Mouse (Mus musculus): ENCODE measurements around the gene Dcn.

Dcn gene

DNA sequence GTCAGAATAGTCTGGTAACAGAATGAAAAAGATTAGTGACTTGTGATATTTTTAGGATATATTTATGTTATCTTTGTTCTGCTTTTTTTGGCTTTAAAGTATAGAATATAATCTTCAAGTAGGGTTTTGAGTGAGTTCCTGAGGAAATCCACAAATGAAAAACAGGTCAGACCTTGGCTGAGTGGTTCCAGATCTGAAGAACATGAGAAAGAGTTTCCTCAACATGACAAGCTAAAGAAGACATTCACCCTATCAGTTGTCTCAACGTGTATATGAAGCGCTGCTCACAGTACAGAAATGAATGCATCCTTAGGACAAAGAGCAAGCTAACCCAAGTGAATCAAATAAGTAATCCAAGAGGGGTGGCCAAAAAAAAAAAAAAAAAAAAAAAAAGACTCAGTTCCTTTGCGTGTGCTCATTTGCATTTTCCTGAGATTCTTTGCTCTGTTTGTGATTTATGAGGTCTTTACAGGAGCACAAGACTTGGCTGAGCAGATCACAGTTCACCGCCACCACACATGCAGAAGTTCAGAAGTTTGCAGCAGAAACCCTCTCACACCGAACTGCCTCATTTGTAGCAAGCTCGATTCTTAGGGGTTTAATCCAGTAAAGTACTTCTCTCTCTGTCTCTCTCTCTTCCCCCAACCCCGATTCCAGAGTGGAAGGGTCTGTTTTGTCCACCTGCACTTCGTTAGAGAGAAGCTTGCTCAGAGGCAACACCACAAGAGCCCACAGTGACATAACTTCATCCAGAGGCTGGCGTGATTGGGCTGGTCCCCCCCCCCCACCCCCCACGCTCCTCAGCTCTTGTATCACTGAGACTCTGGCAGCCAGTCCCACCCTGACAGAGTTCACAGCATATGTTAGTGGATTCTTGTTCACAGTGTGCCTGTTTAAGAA is 85.8 kb downstream of the Dcn start, which contains the start of gene Lum:
Gene Lum, plus strand, starts transcription at position 172 of the 900 bp plus-strand sequence.
- no peak for DNase-seq (ENCODE audit: low spot score)

DNA sequence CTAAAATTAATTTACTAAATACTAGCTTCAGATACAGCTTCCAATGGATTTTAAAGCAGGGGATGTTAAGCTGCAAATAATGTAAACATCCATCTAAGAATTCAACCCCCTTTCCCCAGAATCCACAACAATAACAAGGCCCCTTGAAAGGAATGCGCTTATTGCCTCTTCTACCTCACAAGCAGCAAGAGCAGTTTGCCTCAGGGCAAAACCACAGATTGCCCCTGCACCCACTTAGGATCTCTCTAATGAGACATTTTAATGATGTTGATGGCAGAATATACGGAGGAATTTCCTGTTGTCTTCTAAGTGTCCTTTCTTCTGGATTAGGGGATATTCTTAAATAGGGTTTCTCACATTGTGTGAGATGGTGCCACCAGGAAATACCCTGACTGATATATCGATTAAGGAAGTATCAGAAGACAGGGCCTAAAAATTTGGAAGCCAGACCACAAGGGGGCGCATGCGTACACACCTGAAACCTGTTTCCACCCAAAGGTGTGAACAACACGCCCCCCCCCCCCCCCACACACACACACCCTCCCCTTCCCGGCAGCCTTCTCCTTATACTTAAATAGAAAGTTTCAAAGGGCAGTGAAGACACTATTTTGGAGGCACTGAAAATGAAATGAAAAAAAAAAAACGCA is 88.2 kb downstream of the Dcn start:
- no peak for DNase-seq (ENCODE audit: low spot score)

Measured in left cerebral cortex, adult 11 months (tissue).